Mouse (Mus musculus): ENCODE results near the gene Krt19. TPM values are rescaled to one million over a fixed set of nuclear protein-coding genes. Genes with fewer than 3 reads are reported as not detected.

Krt19 gene
- polyA plus RNA-seq, 2 experiments = 1.8 to 2.4 TPM

DNA sequence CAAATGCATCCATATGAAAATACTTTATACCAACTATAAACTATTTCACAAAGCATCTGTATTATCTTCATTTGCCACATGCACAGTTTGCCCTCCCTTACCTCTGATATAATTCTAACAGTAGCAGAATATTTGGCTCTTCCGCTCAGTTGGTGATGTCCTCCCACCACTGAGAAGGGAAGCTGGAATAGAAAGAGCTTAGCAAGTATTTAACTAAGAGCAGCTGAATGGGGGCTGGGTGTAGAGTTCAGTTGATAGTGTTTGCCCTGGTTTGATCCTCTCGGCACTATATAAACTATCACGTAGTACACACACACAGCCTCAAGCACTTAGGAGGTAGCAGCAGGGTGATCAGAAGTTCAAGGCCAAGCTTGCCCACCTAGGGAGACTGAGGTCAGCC, 30.8 kb upstream of the Krt19 start:
- WGBS (ENCODE audit: insufficient replicate concordance) = 53% methylated on average over 3 of the region's 3 CpGs
- DNase-seq (ENCODE audit: low read depth in 3 of 3, low spot score in 3 of 3) (no peak), ATAC-seq (ENCODE audit: insufficient read depth) (no peak)
- no peak overlapping the region for H3K4me2 ChIP-seq (ENCODE audit: low read depth)
- H3K4me3 ChIP-seq (ENCODE audit: insufficient read depth in 1 of 2, low read depth in 2 of 2, low read length in 2 of 2) = no peak overlapping the region
- no peak overlapping the region for H3K27ac ChIP-seq
- no peaks in the 10 kb centered on the region for H3K27me3 ChIP-seq (ENCODE audit: control insufficient read depth, insufficient read depth, low read length)
- no peak overlapping the region for H3K9ac ChIP-seq (replicated peaks)
- no peaks in the 10 kb centered on the region for H3K9me3 ChIP-seq (ENCODE audit: control insufficient read depth, low read length)
- TF ChIP-seq EP300 (IDR thresholded peaks at IDR 0.05; ENCODE audit: low read depth) (no peak), CTCF (IDR thresholded peaks at IDR 0.05; ENCODE audit: low read depth) (no peak)
- H3K4me1 ChIP-seq (replicated peaks; ENCODE audit: control insufficient read depth in 2 of 2, insufficient read depth in 2 of 2, low read length in 1 of 2) = no peaks in the 10 kb centered on the region
- no peaks in the 10 kb centered on the region for H3K36me3 ChIP-seq (replicated peaks; ENCODE audit: control insufficient read depth, insufficient read depth, low read depth)

DNA sequence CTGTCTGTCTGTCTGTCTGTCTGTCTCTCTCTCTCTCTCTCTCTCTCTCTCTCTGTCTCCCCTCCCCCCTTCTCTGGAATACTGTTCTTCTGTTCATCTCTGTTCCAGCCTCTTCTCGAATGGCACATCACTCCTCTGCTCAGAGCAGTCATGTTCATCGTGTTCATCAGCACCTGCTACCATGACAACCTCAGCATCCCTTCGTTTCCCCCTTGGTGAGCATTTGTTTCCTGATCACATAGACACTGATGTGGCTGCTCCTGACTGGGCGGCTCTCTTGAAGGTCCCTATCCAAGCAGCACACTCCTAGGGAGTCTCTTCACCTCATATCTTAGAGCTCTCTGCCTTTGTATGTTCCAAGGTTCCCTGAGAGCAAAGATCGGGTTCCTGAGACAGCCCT, 29.8 kb upstream of the Krt19 start:
- WGBS (ENCODE audit: insufficient replicate concordance) = 53% methylated on average over 5 of the region's 5 CpGs
- Histone ChIP-seq H3K27ac (no peak overlapping the region), H3K4me1 (replicated peaks; ENCODE audit: control insufficient read depth in 2 of 2, insufficient read depth in 2 of 2, low read length in 1 of 2) (no peaks in the 10 kb centered on the region)

DNA sequence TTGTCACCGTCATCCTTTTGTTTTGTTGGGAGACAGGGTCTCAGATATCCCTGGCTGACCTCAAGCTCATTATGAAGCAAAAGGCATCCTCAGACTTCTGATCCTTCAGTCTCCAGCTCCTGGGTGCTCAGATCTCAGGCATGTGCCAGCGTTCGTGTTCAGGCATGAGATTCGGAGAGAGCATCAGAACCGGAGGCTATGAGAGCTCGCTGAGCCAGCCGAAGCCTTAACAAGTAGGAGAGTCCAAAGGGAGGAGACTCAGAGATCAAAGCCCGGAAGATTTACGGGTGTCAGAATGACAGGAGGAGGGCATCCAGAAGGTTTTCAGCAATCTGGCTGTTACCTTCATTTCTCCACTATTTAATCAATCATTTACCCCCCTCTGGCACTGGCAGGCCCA, 28.3 kb upstream of the Krt19 start:
- H3K9me3 ChIP-seq (ENCODE audit: control insufficient read depth, low read length) = no peaks in the 10 kb centered on the region
- 59% methylated on average over 9 of the region's 9 CpGs for WGBS (ENCODE audit: insufficient replicate concordance)
- no peaks in the 10 kb centered on the region for H3K36me3 ChIP-seq (replicated peaks; ENCODE audit: control insufficient read depth, insufficient read depth, low read depth)
- no peak overlapping the region for H3K9ac ChIP-seq (replicated peaks)
- H3K4me2 ChIP-seq (ENCODE audit: low read depth) = no peak overlapping the region
- no peaks in the 10 kb centered on the region for H3K4me1 ChIP-seq (replicated peaks; ENCODE audit: control insufficient read depth in 2 of 2, insufficient read depth in 2 of 2, low read length in 1 of 2)
- ATAC-seq (ENCODE audit: insufficient read depth) = no peak
- TF ChIP-seq CTCF (IDR thresholded peaks at IDR 0.05; ENCODE audit: low read depth) (no peak), EP300 (IDR thresholded peaks at IDR 0.05; ENCODE audit: low read depth) (no peak)
- DNase-seq (ENCODE audit: low read depth in 3 of 3, low spot score in 3 of 3) = no peak
- no peak overlapping the region for H3K4me3 ChIP-seq (ENCODE audit: insufficient read depth in 1 of 2, low read depth in 2 of 2, low read length in 2 of 2)
- no peak overlapping the region for H3K27ac ChIP-seq
- no peaks in the 10 kb centered on the region for H3K27me3 ChIP-seq (ENCODE audit: control insufficient read depth, insufficient read depth, low read length)

More for the DNA sequence above, 29.8 kb upstream of the Krt19 start:
- no peak overlapping the region for H3K4me2 ChIP-seq (ENCODE audit: low read depth)
- DNase-seq (ENCODE audit: low read depth in 3 of 3, low spot score in 3 of 3) (no peak), ATAC-seq (ENCODE audit: insufficient read depth) (no peak)
- no peaks in the 10 kb centered on the region for H3K9me3 ChIP-seq (ENCODE audit: control insufficient read depth, low read length)
- H3K4me3 ChIP-seq (ENCODE audit: insufficient read depth in 1 of 2, low read depth in 2 of 2, low read length in 2 of 2) = no peak overlapping the region
- TF ChIP-seq CTCF (IDR thresholded peaks at IDR 0.05; ENCODE audit: low read depth) (no peak), EP300 (IDR thresholded peaks at IDR 0.05; ENCODE audit: low read depth) (no peak)
- no peak overlapping the region for H3K9ac ChIP-seq (replicated peaks)
- no peaks in the 10 kb centered on the region for H3K27me3 ChIP-seq (ENCODE audit: control insufficient read depth, insufficient read depth, low read length)
- no peaks in the 10 kb centered on the region for H3K36me3 ChIP-seq (replicated peaks; ENCODE audit: control insufficient read depth, insufficient read depth, low read depth)

DNA sequence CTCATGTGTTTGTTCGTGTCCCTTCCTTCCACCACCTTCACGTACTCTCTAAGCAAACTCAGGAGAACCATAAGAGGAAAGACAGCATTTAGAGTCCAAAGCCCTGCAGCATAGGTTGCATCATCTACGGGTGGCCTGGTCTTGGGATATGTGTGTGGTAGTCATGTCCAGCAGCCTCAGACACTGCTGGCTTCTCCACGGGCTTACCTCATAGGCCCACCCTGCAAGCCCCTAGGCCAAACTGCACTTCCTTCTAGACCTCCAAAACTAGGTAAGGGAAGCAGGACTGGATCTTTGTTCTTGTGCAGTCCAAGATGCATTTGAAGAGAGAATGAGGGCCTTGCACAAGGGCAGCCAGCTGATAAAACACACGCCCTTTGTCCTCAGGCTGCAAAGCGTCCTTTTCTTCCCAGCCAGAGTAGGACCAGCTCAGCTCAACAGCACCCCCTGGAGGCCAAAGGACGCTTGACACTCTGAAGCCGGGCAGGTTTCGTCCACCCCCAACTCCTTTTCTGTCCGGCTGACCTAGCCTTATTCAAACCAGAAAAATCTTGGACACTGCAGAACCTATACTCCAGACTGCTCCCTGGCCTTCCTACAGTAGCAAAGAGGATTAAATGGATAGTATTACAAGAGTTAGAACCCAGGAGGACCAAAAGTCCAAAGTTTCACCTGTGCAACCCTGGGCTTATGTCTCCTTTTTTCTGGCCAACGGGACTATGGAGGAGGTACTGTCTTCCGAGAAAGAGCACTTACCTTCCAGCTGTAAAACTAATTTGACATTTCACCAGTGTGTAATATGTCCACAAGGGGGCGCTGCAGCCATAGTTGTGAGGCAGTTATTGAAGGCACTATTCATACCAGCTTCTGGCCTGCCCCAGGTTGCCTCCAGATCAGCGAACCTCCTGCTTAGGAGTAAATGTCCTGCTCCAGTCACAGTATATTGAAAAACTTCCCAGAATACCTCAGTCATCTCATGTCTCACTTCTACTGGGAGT, 20.6 kb upstream of the Krt19 start:
- WGBS (ENCODE audit: insufficient replicate concordance) = 25% methylated on average over 14 of the region's 14 CpGs
- Histone ChIP-seq H3K4me2 (ENCODE audit: low read depth) (no peak overlapping the region), H3K9me3 (ENCODE audit: control insufficient read depth, low read length) (no peaks in the 10 kb centered on the region), H3K4me1 (replicated peaks; ENCODE audit: control insufficient read depth in 2 of 2, insufficient read depth in 2 of 2, low read length in 1 of 2) (no peaks in the 10 kb centered on the region; a peak in 1 of 4 replicates), H3K9ac (replicated peaks) (no peak overlapping the region), H3K27me3 (ENCODE audit: control insufficient read depth, insufficient read depth, low read length) (no peaks in the 10 kb centered on the region), H3K4me3 (ENCODE audit: insufficient read depth in 1 of 2, low read depth in 2 of 2, low read length in 2 of 2) (no peak overlapping the region), H3K27ac (no peak overlapping the region), H3K36me3 (replicated peaks; ENCODE audit: control insufficient read depth, insufficient read depth, low read depth) (no peaks in the 10 kb centered on the region)
- ATAC-seq (ENCODE audit: insufficient read depth) = no peak
- TF ChIP-seq EP300 (IDR thresholded peaks at IDR 0.05; ENCODE audit: low read depth) (no peak), CTCF (IDR thresholded peaks at IDR 0.05; ENCODE audit: low read depth) (peak; percentile 90)
- peak in 2 of 3 experiments; percentile 11 to 35 for DNase-seq (ENCODE audit: low read depth in 3 of 3, low spot score in 3 of 3)

DNA sequence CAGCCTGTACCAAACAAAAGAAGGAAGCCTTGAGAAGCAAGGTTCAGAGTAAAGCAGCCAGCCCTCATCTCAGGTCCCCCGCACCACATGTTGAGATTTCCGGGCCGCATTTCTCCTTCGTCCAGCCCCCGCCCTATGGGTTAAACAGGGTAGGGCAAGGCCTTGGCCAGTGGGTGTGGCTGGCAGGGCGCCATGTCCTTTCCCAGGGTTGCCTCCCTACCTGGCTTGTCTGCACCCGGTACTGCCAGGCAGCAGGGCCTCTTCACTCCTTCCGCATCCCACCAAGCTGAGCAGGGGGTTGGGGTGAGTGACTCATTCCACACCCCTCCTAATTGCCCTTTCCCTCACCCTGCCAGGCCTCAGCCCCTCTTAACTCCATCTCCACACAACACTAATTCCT, 19.6 kb upstream of the Krt19 start:
- no peak overlapping the region for H3K4me2 ChIP-seq (ENCODE audit: low read depth)

More for the DNA sequence above, 19.6 kb upstream of the Krt19 start:
- no peak overlapping the region for H3K9ac ChIP-seq (replicated peaks)
- H3K4me1 ChIP-seq (replicated peaks; ENCODE audit: control insufficient read depth in 2 of 2, insufficient read depth in 2 of 2, low read length in 1 of 2) = no peaks in the 10 kb centered on the region; a peak in 1 of 4 replicates
- H3K36me3 ChIP-seq (replicated peaks; ENCODE audit: control insufficient read depth, insufficient read depth, low read depth) = no peaks in the 10 kb centered on the region
- H3K9me3 ChIP-seq (ENCODE audit: control insufficient read depth, low read length) = no peaks in the 10 kb centered on the region
- TF ChIP-seq EP300 (IDR thresholded peaks at IDR 0.05; ENCODE audit: low read depth) = no peak
- no peak for TF ChIP-seq CTCF (IDR thresholded peaks at IDR 0.05; ENCODE audit: low read depth)
- ATAC-seq (ENCODE audit: insufficient read depth) (no peak), DNase-seq (ENCODE audit: low read depth in 3 of 3, low spot score in 3 of 3) (no peak)
- H3K4me3 ChIP-seq (ENCODE audit: insufficient read depth in 1 of 2, low read depth in 2 of 2, low read length in 2 of 2) = no peak overlapping the region
- H3K27me3 ChIP-seq (ENCODE audit: control insufficient read depth, insufficient read depth, low read length) = no peaks in the 10 kb centered on the region
- no peak overlapping the region for H3K27ac ChIP-seq
- WGBS (ENCODE audit: insufficient replicate concordance) = 54% methylated on average over 8 of the region's 8 CpGs

Data from liver, embryonic 14.5 days (tissue).